Mouse (Mus musculus) bone marrow, adult 2 months (tissue): Measurements from ENCODE around the gene AU015836.
"Not testable (repeated sequence)": the region's sequence is repeated elsewhere in the genome, so short reads cannot be mapped to it uniquely, and the experiment has no call there.

ENCODE experiments used
- CTCF ChIP-seq: fragments of 200-500 bp; IDR thresholded peaks from 2 replicates; pipeline ENCODE4 v1.5.1; 2011; ENCODE audit warnings: low read length, control low read depth; ENCODE audit not compliant: control insufficient read depth, insufficient read depth
- POLR2A ChIP-seq: fragments of 200-500 bp; IDR thresholded peaks from 2 replicates; pipeline ENCODE4 v1.6.1; 2011; ENCODE audit warnings: low read depth, mild to moderate bottlenecking, control low read depth, low read length, borderline replicate concordance; ENCODE audit not compliant: control insufficient read depth

DNA sequence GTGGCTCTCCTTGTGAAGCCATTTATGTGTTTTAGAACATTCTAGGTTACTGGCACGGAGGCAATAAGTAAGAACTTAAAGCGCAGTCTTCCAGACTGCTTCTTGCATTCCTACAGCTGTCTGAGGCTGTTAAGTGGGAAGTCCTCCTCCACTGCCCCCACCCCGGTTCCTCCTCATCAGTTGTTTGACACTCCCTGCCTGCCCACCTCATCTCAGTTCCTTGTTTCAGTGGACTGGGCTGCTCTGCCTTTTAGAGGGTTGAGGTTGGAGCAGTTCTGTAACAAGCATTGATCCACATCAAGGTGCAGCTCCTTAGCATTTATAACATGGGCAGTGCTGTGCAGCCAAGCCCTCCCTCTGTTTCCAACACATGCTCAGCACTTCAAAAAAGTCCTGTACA, 16.6 kb downstream of the AU015836 start:
- not testable (repeated sequence) for TF ChIP-seq POLR2A, CTCF
